ENCODE assay signal across 24 mouse cellular contexts in genomic region chr2:178700825-178701224, GRCm38 (mm10).
"Had no signal": no experiment of that assay in that cellular context is flagged by ENCODE, and none has a peak within 500 bp of the region (broad histone marks: within the 10 kb centered on the region; RNA-seq: fewer than 3 reads in every experiment).

No protein-coding gene starts in this region.

- H3K9ac ChIP-seq: heart, embryonic 12.5 days; hindbrain, embryonic 12.5 days; hindbrain, embryonic 14.5 days; intestine, embryonic 15.5 days; limb, embryonic 13.5 days; limb, embryonic 15.5 days; liver, embryonic 14.5 days had no signal

- H3K4me1 ChIP-seq: heart, embryonic 10.5 days; heart, embryonic 12.5 days; hindbrain, embryonic 10.5 days; hindbrain, embryonic 12.5 days; intestine, embryonic 15.5 days; limb, embryonic 15.5 days had no signal

- H3K9me3 ChIP-seq: heart, embryonic 10.5 days; heart, embryonic 12.5 days; hindbrain, embryonic 10.5 days; hindbrain, embryonic 12.5 days; intestine, embryonic 15.5 days; limb, embryonic 13.5 days; limb, embryonic 15.5 days had no signal

- DNase-seq: gastrocnemius, postnatal 14 days; gastrocnemius, postnatal 36 days; heart, adult 18-20 months; heart, postnatal 10 days; kidney, adult 18-20 months; kidney, adult 8-10 months; kidney, postnatal 10 days; kidney, postnatal 25 days; kidney, postnatal 4 days; layer of hippocampus, postnatal 36 days; left cerebral cortex, postnatal 4 days had no signal

- H3K36me3 ChIP-seq: heart, embryonic 10.5 days; heart, embryonic 12.5 days; hindbrain, embryonic 10.5 days; hindbrain, embryonic 12.5 days; intestine, embryonic 15.5 days; limb, embryonic 13.5 days; limb, embryonic 15.5 days had no signal

- H3K4me3 ChIP-seq: heart, embryonic 10.5 days; heart, embryonic 12.5 days; hindbrain, embryonic 10.5 days; hindbrain, embryonic 12.5 days; intestine, embryonic 15.5 days; layer of hippocampus, adult 2 months; limb, embryonic 13.5 days; limb, embryonic 15.5 days had no signal

- ATAC-seq: hindbrain, embryonic 16.5 days; inflammation-experienced regulatory T-cells, adult 6 months; intestine, embryonic 15.5 days; intestine, postnatal 0 days had no signal

- H3K27me3 ChIP-seq: heart, embryonic 12.5 days; hindbrain, embryonic 12.5 days; intestine, embryonic 15.5 days; limb, embryonic 13.5 days; limb, embryonic 15.5 days had no signal

- H3K4me2 ChIP-seq: heart, embryonic 12.5 days; hindbrain, embryonic 12.5 days; hindbrain, embryonic 14.5 days; intestine, embryonic 15.5 days; limb, embryonic 13.5 days; limb, embryonic 15.5 days had no signal

- H3K27ac ChIP-seq: heart, embryonic 10.5 days; hindbrain, embryonic 10.5 days; hindbrain, embryonic 12.5 days; hindbrain, embryonic 14.5 days; intestine, embryonic 15.5 days; layer of hippocampus, adult 2 months; limb, embryonic 13.5 days; limb, embryonic 15.5 days; liver, embryonic 14.5 days had no signal
